Mouse (Mus musculus) CH12.LX (cell line): ENCODE data around the gene Mpv17l2. TPM values are rescaled to one million over a fixed set of nuclear protein-coding genes. Genes with fewer than 3 reads are reported as not detected.

Experiments used
- DNase-seq: peaks from one replicate; pipeline ENCODE4 v3.0.0-alpha.2; 2013; ENCODE audit errors: extremely low read depth
- H3K27ac ChIP-seq: 2 replicates; pipeline ENCODE4 v1.5.1; 2012; ENCODE audit warnings: low read depth, mild to moderate bottlenecking, control low read depth, moderate library complexity; ENCODE audit not compliant: insufficient read depth
- H3K27me3 ChIP-seq: replicated peaks from 2 replicates; pipeline ENCODE3; 2012; ENCODE audit warnings: inconsistent platforms
- H3K36me3 ChIP-seq, 2 experiments: replicated peaks in 1 of 2; 2 replicates each; pipeline versions ENCODE3 to v1.6.1; 2012; ENCODE audit warnings: inconsistent platforms in 1 of 2, low read length in 1 of 2, mild to moderate bottlenecking in 1 of 2, mixed read lengths in 1 of 2, moderate library complexity in 1 of 2; ENCODE audit not compliant: control insufficient read depth in 1 of 2, insufficient read depth in 1 of 2
- H3K4me1 ChIP-seq, 2 experiments: 2 replicates each; pipeline ENCODE4 v1.6.1; 2012; ENCODE audit warnings: inconsistent platforms in 1 of 2, moderate library complexity in 1 of 2; ENCODE audit not compliant: insufficient read depth in 2 of 2, control insufficient read depth in 1 of 2
- H3K4me2 ChIP-seq: 2 replicates; pipeline ENCODE4 v1.6.1; 2012; ENCODE audit warnings: low read depth, mild to moderate bottlenecking, control low read depth; ENCODE audit not compliant: poor library complexity, insufficient read depth, severe bottlenecking
- H3K4me3 ChIP-seq, 3 experiments: fragments of 150-350 bp in 1 of 3; sonication (generic) in 1 of 3; replicated peaks in 1 of 3; 2 replicates each; pipeline versions ENCODE3 to v1.5.1; 2011 to 2012; ENCODE audit warnings: low read depth in 2 of 3, low read length in 2 of 3, mild to moderate bottlenecking in 2 of 3, moderate library complexity in 2 of 3, control low read depth in 1 of 3, improper control_type of control experiment in 1 of 3, inconsistent platforms in 1 of 3, mixed read lengths in 1 of 3; ENCODE audit not compliant: poor library complexity in 1 of 3
- H3K79me2 ChIP-seq: replicated peaks from 2 replicates; pipeline ENCODE4 v1.6.1; 2012; ENCODE audit warnings: mild to moderate bottlenecking, moderate library complexity; ENCODE audit not compliant: control insufficient read depth, poor library complexity, insufficient read depth, severe bottlenecking; ENCODE audit errors: extremely low read depth
- H3K9ac ChIP-seq: 2 replicates; pipeline ENCODE4 v1.6.1; 2012; ENCODE audit warnings: low read depth, mild to moderate bottlenecking, control low read depth, moderate library complexity; ENCODE audit not compliant: insufficient read depth
- H3K9me3 ChIP-seq: replicated peaks from 2 replicates; pipeline ENCODE3; 2012; ENCODE audit warnings: low read length, inconsistent platforms, mixed read lengths
- BHLHE40 ChIP-seq: IDR thresholded peaks from 2 replicates; pipeline ENCODE4 v1.6.1; 2011; ENCODE audit warnings: mild to moderate bottlenecking, low read depth, low read length, improper control_type of control experiment
- CHD1 ChIP-seq: IDR thresholded peaks from 2 replicates; pipeline ENCODE4 v1.6.1; 2012; ENCODE audit warnings: low read depth, low read length, improper control_type of control experiment, inconsistent platforms
- CHD2 ChIP-seq: IDR thresholded peaks from 2 replicates; pipeline ENCODE4 v1.6.1; 2011; ENCODE audit warnings: low read length, improper control_type of control experiment
- CTCF ChIP-seq, 2 experiments: IDR thresholded peaks in 1 of 2; conservative IDR thresholded peaks in 1 of 2; 2 replicates each; pipeline ENCODE4 v1.5.1; 2011 to 2012; ENCODE audit warnings: low read depth in 2 of 2, low read length in 2 of 2, improper control_type of control experiment in 1 of 2, inconsistent platforms in 1 of 2, mild to moderate bottlenecking in 1 of 2, moderate library complexity in 1 of 2
- E2F4 ChIP-seq: IDR thresholded peaks from 2 replicates; pipeline ENCODE4 v1.6.1; 2011; ENCODE audit warnings: low read depth, low read length, improper control_type of control experiment; ENCODE audit not compliant: insufficient replicate concordance
- ELF1 ChIP-seq: IDR thresholded peaks from 2 replicates; pipeline ENCODE4 v1.6.1; 2014; ENCODE audit warnings: low read depth, mild to moderate bottlenecking, inconsistent platforms, low read length, improper control_type of control experiment
- EP300 ChIP-seq: IDR thresholded peaks from 2 replicates; pipeline ENCODE4 v1.6.1; 2011; ENCODE audit warnings: low read length, improper control_type of control experiment
- ETS1 ChIP-seq: conservative IDR thresholded peaks from 2 replicates; pipeline ENCODE4 v1.6.1; 2012; ENCODE audit warnings: low read depth, mild to moderate bottlenecking, inconsistent platforms, low read length, improper control_type of control experiment, moderate library complexity
- GABPA ChIP-seq: IDR thresholded peaks from 2 replicates; pipeline ENCODE4 v1.6.1; 2012; ENCODE audit warnings: low read depth, low read length, improper control_type of control experiment, inconsistent platforms; ENCODE audit not compliant: insufficient replicate concordance
- HCFC1 ChIP-seq: IDR thresholded peaks from 2 replicates; pipeline ENCODE4 v1.6.1; 2012; ENCODE audit warnings: low read depth, mild to moderate bottlenecking, inconsistent platforms, low read length, improper control_type of control experiment
- IRF4 ChIP-seq: IDR thresholded peaks from 2 replicates; pipeline ENCODE4 v1.6.1; 2014; ENCODE audit warnings: low read depth, mild to moderate bottlenecking, inconsistent platforms, low read length, improper control_type of control experiment
- JUN ChIP-seq: IDR thresholded peaks from 2 replicates; pipeline ENCODE4 v1.6.1; 2011; ENCODE audit warnings: low read depth, mild to moderate bottlenecking, low read length, improper control_type of control experiment, moderate library complexity; ENCODE audit not compliant: insufficient read depth
- JUND ChIP-seq: conservative IDR thresholded peaks from 2 replicates; pipeline ENCODE4 v1.6.1; 2011; ENCODE audit warnings: low read depth, low read length, improper control_type of control experiment
- KAT2A ChIP-seq: IDR thresholded peaks from 2 replicates; pipeline ENCODE4 v1.6.1; 2012; ENCODE audit warnings: low read length, improper control_type of control experiment, inconsistent platforms; ENCODE audit not compliant: insufficient replicate concordance
- MAFK ChIP-seq: IDR thresholded peaks from 2 replicates; pipeline ENCODE4 v1.6.1; 2011; ENCODE audit warnings: low read length, improper control_type of control experiment; ENCODE audit not compliant: insufficient replicate concordance
- MAX ChIP-seq: IDR thresholded peaks from 2 replicates; pipeline ENCODE4 v1.6.1; 2011; ENCODE audit warnings: low read length, improper control_type of control experiment
- MAZ ChIP-seq: IDR thresholded peaks from 2 replicates; pipeline ENCODE4 v1.6.1; 2012; ENCODE audit warnings: low read depth, mild to moderate bottlenecking, inconsistent platforms, low read length, improper control_type of control experiment, moderate library complexity
- MEF2A ChIP-seq: IDR thresholded peaks from 2 replicates; pipeline ENCODE4 v1.6.1; 2014; ENCODE audit warnings: low read depth, mild to moderate bottlenecking, inconsistent platforms, low read length, improper control_type of control experiment, borderline replicate concordance
- MXI1 ChIP-seq: IDR thresholded peaks from 2 replicates; pipeline ENCODE4 v1.6.1; 2011; ENCODE audit warnings: mild to moderate bottlenecking, low read depth, low read length, improper control_type of control experiment
- MYC ChIP-seq: IDR thresholded peaks from 2 replicates; pipeline ENCODE4 v1.6.1; 2011; ENCODE audit warnings: low read depth, mild to moderate bottlenecking, improper control_type of control experiment, low read length
- NELFE ChIP-seq: IDR thresholded peaks from 2 replicates; pipeline ENCODE4 v1.6.1; 2011; ENCODE audit warnings: low read depth, low read length, improper control_type of control experiment
- NRF1 ChIP-seq: IDR thresholded peaks from 2 replicates; pipeline ENCODE4 v1.6.1; 2014; ENCODE audit warnings: low read depth, mild to moderate bottlenecking, inconsistent platforms, low read length, improper control_type of control experiment, moderate library complexity
- PAX5 ChIP-seq: IDR thresholded peaks from 2 replicates; pipeline ENCODE4 v1.6.1; 2012; ENCODE audit warnings: low read length, inconsistent platforms, mixed read lengths
- POLR2A ChIP-seq: IDR thresholded peaks from 2 replicates; pipeline ENCODE4 v1.6.1; 2011; ENCODE audit warnings: low read depth, mild to moderate bottlenecking, improper control_type of control experiment, low read length
- POLR2AphosphoS2 ChIP-seq: IDR thresholded peaks from 2 replicates; pipeline ENCODE4 v1.6.1; 2011; ENCODE audit warnings: low read depth, low read length, improper control_type of control experiment
- RAD21 ChIP-seq: IDR thresholded peaks from 2 replicates; pipeline ENCODE4 v1.6.1; 2011; ENCODE audit warnings: low read depth, mild to moderate bottlenecking, low read length, improper control_type of control experiment, moderate library complexity
- RCOR1 ChIP-seq: conservative IDR thresholded peaks from 2 replicates; pipeline ENCODE4 v1.6.1; 2012; ENCODE audit warnings: low read depth, mild to moderate bottlenecking, inconsistent platforms, low read length, improper control_type of control experiment
- SIN3A ChIP-seq: IDR thresholded peaks from 2 replicates; pipeline ENCODE4 v1.6.1; 2012; ENCODE audit warnings: low read length, improper control_type of control experiment, inconsistent platforms
- SMC3 ChIP-seq: IDR thresholded peaks from 2 replicates; pipeline ENCODE4 v1.6.1; 2011; ENCODE audit warnings: low read depth, low read length, improper control_type of control experiment
- TBP ChIP-seq: conservative IDR thresholded peaks from 2 replicates; pipeline ENCODE4 v1.6.1; 2011; ENCODE audit warnings: low read depth, low read length, improper control_type of control experiment
- TCF12 ChIP-seq: IDR thresholded peaks from 2 replicates; pipeline ENCODE4 v1.6.1; 2014; ENCODE audit warnings: low read depth, mild to moderate bottlenecking, inconsistent platforms, low read length, improper control_type of control experiment
- UBTF ChIP-seq: IDR thresholded peaks from 2 replicates; pipeline ENCODE4 v1.6.1; 2012; ENCODE audit warnings: low read depth, mild to moderate bottlenecking, inconsistent platforms, low read length, improper control_type of control experiment, moderate library complexity
- USF1 ChIP-seq: IDR thresholded peaks from 2 replicates; pipeline ENCODE4 v1.6.1; 2014; ENCODE audit warnings: low read depth, mild to moderate bottlenecking, inconsistent platforms, low read length, improper control_type of control experiment
- USF2 ChIP-seq: conservative IDR thresholded peaks from 2 replicates; pipeline ENCODE4 v1.6.1; 2011; ENCODE audit warnings: low read depth, low read length, improper control_type of control experiment
- ZC3H11A ChIP-seq: IDR thresholded peaks from 2 replicates; pipeline ENCODE4 v1.6.1; 2012; ENCODE audit warnings: low read depth, mild to moderate bottlenecking, inconsistent platforms, low read length, improper control_type of control experiment
- ZKSCAN1 ChIP-seq: IDR thresholded peaks from 2 replicates; pipeline ENCODE4 v1.6.1; 2012; ENCODE audit warnings: low read depth, inconsistent platforms, low read length, improper control_type of control experiment, borderline replicate concordance
- ZMIZ1 ChIP-seq: IDR thresholded peaks from 2 replicates; pipeline ENCODE4 v1.6.1; 2012; ENCODE audit warnings: low read depth, mild to moderate bottlenecking, inconsistent platforms, low read length, improper control_type of control experiment
- ZNF384 ChIP-seq: IDR thresholded peaks from 2 replicates; pipeline ENCODE4 v1.6.1; 2012; ENCODE audit warnings: low read depth, low read length, improper control_type of control experiment, inconsistent platforms
- dilution Hi-C: fragments of 300-500 bp; cut with MboI; formaldehyde crosslinking; loops from 2 replicates; pipeline ENCODE4 v1.14.3; 2020; ENCODE audit warnings: low sequenced_read_pairs; ENCODE audit not compliant: extremely low pct_unique_long_range_greater_than_20kb, extremely low pct_ligation_motif_present
- in situ Hi-C: fragments of 300-500 bp; cut with MboI; formaldehyde crosslinking; loops from 3 replicates; pipeline ENCODE4 v1.14.3; 2019; ENCODE audit warnings: low sequenced_read_pairs, low pct_ligation_motif_present, low pct_unique_long_range_greater_than_20kb, mixed read lengths
- polyA plus RNA-seq: library from polyadenylated mRNA; unstranded; fragments of >175 nt; gene quantifications from 2 replicates; pipeline ENCODE4 v1.2.1, GENCODE M21; 2012; ENCODE audit warnings: low read depth; ENCODE audit not compliant: insufficient read length
- total RNA-seq, 2 experiments: library from RNA; depleted of rRNA; stranded (reverse); fragments of 300-350 nt in 1 of 2; fragments of >200 nt in 1 of 2; gene quantifications; 2 replicates each; pipeline ENCODE4 v1.2.3; 2012 to 2014

Gene Mpv17l2
- total and polyA plus RNA-seq, 3 experiments: 25.3 to 36.1 (median 27.1) TPM

- H3K79me2 ChIP-seq: peaks cover 4% of the 10 kb centered on the region; the same call in 1 of the 2 replicates
- H3K27ac ChIP-seq: peak overlapping the region; percentile 36
- peaks cover 28 to 36% of the 10 kb centered on the region in 2 experiments for H3K36me3 ChIP-seq
- H3K9ac ChIP-seq: peak overlapping the region; percentile 92
- TF ChIP-seq POLR2A (peak; percentile 86), ELF1 (peak; percentile 82), MYC (no peak), RCOR1 (no peak), PAX5 (no peak), KAT2A (no peak), USF1 (no peak), IRF4 (no peak), MAFK (no peak), RAD21 (no peak), MAX (peak; percentile 40; the same call in 1 of the 2 replicates), CHD1 (no peak), GABPA (no peak), SMC3 (no peak), CTCF (conservative IDR thresholded peaks at IDR 0.05 in 1 of 2, IDR thresholded peaks at IDR 0.05 in 1 of 2; ENCODE audit: low read depth in 2 of 2, low read length in 2 of 2) (no peak), ZC3H11A (no peak), ZNF384 (no peak), SIN3A (peak; percentile 76), ETS1 (no peak), EP300 (no peak), MAZ (0 out of 2 replicates have a peak, but pooled peaks have one; percentile 37), JUND (no peak), JUN (no peak), MXI1 (peak; percentile 84; the same call in 1 of the 2 replicates), UBTF (no peak), TCF12 (peak; percentile 63; the same call in 1 of the 2 replicates), NRF1 (peak; percentile 35; the same call in 1 of the 2 replicates), E2F4 (no peak), MEF2A (no peak), BHLHE40 (no peak), ZMIZ1 (peak; percentile 82), USF2 (no peak), HCFC1 (peak; percentile 62), POLR2AphosphoS2 (peak; percentile 68; the same call in 1 of the 2 replicates), NELFE (peak; percentile 79), TBP (0 out of 2 replicates have a peak, but pooled peaks have one; percentile 24), CHD2 (no peak), ZKSCAN1 (no peak)
- H3K4me2 ChIP-seq: peak overlapping the region; percentile 53
- H3K4me3 ChIP-seq: peak overlapping the region; percentile 81 to 87 (median 82)
- peaks cover 36% of the 10 kb centered on the region for H3K27me3 ChIP-seq
- in situ Hi-C loops (no loop called here), dilution Hi-C loops (no loop called here)
- H3K4me1 ChIP-seq: peaks cover 19 to 33% of the 10 kb centered on the region in 2 experiments
- no peaks in the 10 kb centered on the region for H3K9me3 ChIP-seq
- DNase-seq: peak; percentile 95
Observed at GRCm38 (mm10) chr8:70791975-70792691, 31.4 kb upstream of the Mpv17l2 start.
